Comparison of ENCODE assay signal across 8 mouse cellular contexts in the genomic region with DNA sequence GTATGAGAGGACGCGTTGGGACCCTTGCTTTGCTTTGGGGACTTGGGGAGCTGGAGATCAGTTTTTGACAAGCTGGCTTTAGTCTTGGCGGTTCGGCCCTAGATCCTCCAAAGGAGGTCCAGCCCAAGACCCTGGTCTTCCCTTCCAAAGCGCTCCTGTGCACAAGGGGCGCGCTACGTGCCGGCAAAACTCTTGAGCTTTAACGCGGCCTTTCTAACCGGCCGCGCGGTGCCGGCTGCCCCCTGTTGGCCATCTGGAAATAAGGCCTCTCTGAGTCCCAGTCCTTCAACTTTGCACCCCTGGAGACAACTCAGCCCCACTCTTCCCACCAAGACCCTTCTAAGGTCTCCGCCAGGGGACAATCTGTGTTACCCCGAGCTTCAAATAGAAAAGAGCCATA. TPM values are rescaled to one million over a fixed set of nuclear protein-coding genes. Genes with fewer than 3 reads are reported as not detected.
DNase-seq lines count a peak whose midpoint lies in the region; ATAC-seq and TF ChIP-seq lines count a peak whose summit lies in the region.

No protein-coding gene starts in this region.

- DNase-seq in left cerebral cortex, adult 18-20 months (ENCODE audit: low spot score in 2 of 2) = peak; percentile 64 to 72
- DNase-seq in left cerebral cortex, adult 11 months (ENCODE audit: low spot score) = no peak
- DNase-seq in forebrain, embryonic 10.5 days (ENCODE audit: extremely low spot score, low spot score) = peak; percentile 84
- peak; percentile 89 for DNase-seq in kidney, postnatal 10 days
- DNase-seq in liver, postnatal 0 days = peak; percentile 62
- no peak for DNase-seq in thymus, postnatal 25 days

- peak overlapping the region; percentile 72 for H3K9ac ChIP-seq in heart, embryonic 15.5 days
- no peak overlapping the region for H3K9ac ChIP-seq in liver, postnatal 0 days (replicated peaks)

- no peak for ATAC-seq in heart, embryonic 15.5 days (replicated peaks; ENCODE audit: insufficient number of reproducible peaks, insufficient read depth, low FRiP score, low read depth)
- no peak for ATAC-seq in liver, postnatal 0 days

- H3K9me3 ChIP-seq in forebrain, embryonic 10.5 days = no peaks in the 10 kb centered on the region
- no peaks in the 10 kb centered on the region for H3K9me3 ChIP-seq in heart, embryonic 15.5 days (replicated peaks)
- H3K9me3 ChIP-seq in liver, postnatal 0 days (ENCODE audit: low read length) = no peaks in the 10 kb centered on the region

- TF ChIP-seq POLR2A in olfactory bulb, adult 2 months (IDR thresholded peaks at IDR 0.05; ENCODE audit: insufficient read depth, low read depth, low read length) = no peak

- under 1% methylated on average over 18 of the region's 18 CpGs for WGBS in forebrain, embryonic 10.5 days
- WGBS in heart, embryonic 15.5 days = under 1% methylated on average over 18 of the region's 18 CpGs
- under 1% methylated on average over 18 of the region's 18 CpGs for WGBS in liver, postnatal 0 days (ENCODE audit: insufficient replicate concordance)
- WGBS in olfactory bulb, adult 2 months = 11% methylated on average over 18 of the region's 18 CpGs

- TF ChIP-seq CTCF in liver, postnatal 0 days (IDR thresholded peaks at IDR 0.05; ENCODE audit: low read depth) = peak; percentile 75
- TF ChIP-seq CTCF in olfactory bulb, adult 2 months (IDR thresholded peaks at IDR 0.05; ENCODE audit: insufficient read depth, low read depth, low read length) = peak; percentile 88

- H3K4me3 ChIP-seq in forebrain, embryonic 10.5 days = peak overlapping the region; percentile 72
- peak overlapping the region; percentile 78 for H3K4me3 ChIP-seq in heart, embryonic 15.5 days
- H3K4me3 ChIP-seq in liver, postnatal 0 days (ENCODE audit: low read depth, low read length) = peak overlapping the region; percentile 54
- H3K4me3 ChIP-seq in olfactory bulb, adult 2 months (ENCODE audit: insufficient read depth, low read depth, low read length) = peak overlapping the region; percentile 59

- peaks cover 85% of the 10 kb centered on the region for H3K27me3 ChIP-seq in forebrain, embryonic 10.5 days (ENCODE audit: poor library complexity, severe bottlenecking)
- peaks cover 33% of the 10 kb centered on the region for H3K27me3 ChIP-seq in heart, embryonic 15.5 days
- H3K27me3 ChIP-seq in liver, postnatal 0 days (ENCODE audit: insufficient read depth, low read length) = peaks cover 94% of the 10 kb centered on the region

- H3K4me2 ChIP-seq in heart, embryonic 15.5 days = peak overlapping the region; percentile 92
- peak overlapping the region; percentile 82 for H3K4me2 ChIP-seq in liver, postnatal 0 days (ENCODE audit: low read depth, low read length)

- H3K36me3 ChIP-seq in forebrain, embryonic 10.5 days (replicated peaks) = no peaks in the 10 kb centered on the region
- H3K36me3 ChIP-seq in heart, embryonic 15.5 days = no peaks in the 10 kb centered on the region
- no peaks in the 10 kb centered on the region for H3K36me3 ChIP-seq in liver, postnatal 0 days (replicated peaks; ENCODE audit: insufficient read depth, low read length)

- H3K4me1 ChIP-seq in forebrain, embryonic 10.5 days = peaks cover 87% of the 10 kb centered on the region
- H3K4me1 ChIP-seq in heart, embryonic 15.5 days (replicated peaks) = peaks cover 46% of the 10 kb centered on the region
- H3K4me1 ChIP-seq in liver, postnatal 0 days (ENCODE audit: insufficient read depth) = peaks cover 3% of the 10 kb centered on the region; the same call in 1 of the 2 replicates
- peaks cover 23% of the 10 kb centered on the region for H3K4me1 ChIP-seq in olfactory bulb, adult 2 months (ENCODE audit: control insufficient read depth, insufficient read depth, low read length)

- peak overlapping the region; percentile 93 for H3K27ac ChIP-seq in forebrain, embryonic 10.5 days
- peak overlapping the region; percentile 88; the same call in 1 of the 2 replicates for H3K27ac ChIP-seq in heart, embryonic 15.5 days
- H3K27ac ChIP-seq in liver, postnatal 0 days (ENCODE audit: low read depth) = no peak overlapping the region
- no peak overlapping the region for H3K27ac ChIP-seq in olfactory bulb, adult 2 months (ENCODE audit: insufficient read depth, low read depth, low read length)

- TF ChIP-seq EP300 in liver, postnatal 0 days (IDR thresholded peaks at IDR 0.05; ENCODE audit: low read depth) = no peak

RNA-seq across cellular contexts. Expression of gene Wnt5a, which starts 2.9 kb away (rescaled TPM):
- total RNA-seq in left cerebral cortex, adult 18-20 months (2021) = 10 to 100 TPM in 1 of 2 experiments, 1 to 10 TPM in 1; 9.2 to 10.1 TPM
- 18.1 and 24.1 TPM in 2 replicates for polyA plus RNA-seq in forebrain, embryonic 10.5 days (2016; fragmentation: Nextera tagmentation; extraction: Ambion mirVana)
- polyA plus RNA-seq in heart, embryonic 15.5 days (2015; fragmentation: Nextera tagmentation; extraction: Ambion mirVana) = 11.9 and 13.8 TPM in 2 replicates
- 0.14 and 0.37 TPM in 2 replicates for polyA plus RNA-seq in liver, postnatal 0 days (2015; fragmentation: Nextera tagmentation; extraction: Ambion mirVana)
- not detected in 2 replicates for polyA plus RNA-seq in olfactory bulb, adult 2 months (2012; ENCODE audit: insufficient read depth, insufficient read length, low replicate concordance, missing spikeins)

Comparison
In these comparisons a context has a peak if more than half of its experiments do, and no peak if none do; other contexts are left out.
1. DNase-seq: peak in left cerebral cortex, adult 18-20 months (2 of 2), forebrain, embryonic 10.5 days (single experiment), kidney, postnatal 10 days (single experiment) and liver, postnatal 0 days (single experiment); none in left cerebral cortex, adult 11 months (single experiment) and thymus, postnatal 25 days (single experiment).
2. H3K27ac ChIP-seq: peak in forebrain, embryonic 10.5 days (single experiment) and heart, embryonic 15.5 days (single experiment); none in liver, postnatal 0 days (single experiment) and olfactory bulb, adult 2 months (single experiment).
3. Peak in every context shown above with its lines, with median percentiles within 50 percentile points of each other: H3K4me3 ChIP-seq.